Mouse (Mus musculus): ENCODE results near the gene Gm4070. TPM values are rescaled to one million over a fixed set of nuclear protein-coding genes. Genes with fewer than 3 reads are reported as not detected.
"Not testable (repeated sequence)": the region's sequence is repeated elsewhere in the genome, so short reads cannot be mapped to it uniquely, and the experiment has no call there.

The Gm4070 gene
- 10 to 100 TPM in 1 of 2 experiments, 1 to 10 TPM in 1; 6.9 to 13.8 TPM for total RNA-seq (2021)
- long read RNA-seq, experiment 1, partial matches to known transcripts: 0 of 2 reads
- long read RNA-seq, experiment 1, other reads (novel, unspliced or antisense): 1 of 2 reads
- long read RNA-seq, experiment 2: 0 reads

DNA sequence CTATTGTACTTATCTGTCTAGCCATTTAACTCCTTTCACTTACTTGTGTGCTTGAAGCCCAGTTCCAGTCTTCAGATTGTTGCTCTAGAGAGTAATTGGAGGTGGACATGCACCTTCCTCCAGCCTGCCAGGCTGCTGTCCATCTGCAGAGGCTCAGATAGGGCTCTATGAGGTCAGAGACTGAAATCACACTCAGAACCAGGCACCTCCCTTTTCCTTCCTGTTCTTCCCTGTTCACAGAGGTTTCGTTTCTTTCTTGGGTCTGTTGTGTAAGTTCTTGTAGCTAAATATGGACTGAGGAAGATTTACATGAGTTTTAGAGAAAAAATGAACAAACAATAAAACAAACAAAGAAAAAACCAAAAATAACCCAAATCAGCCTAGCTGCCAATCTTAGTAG lies at the start of gene Gm4070:
Gm4070 (minus strand) TSS at position 156 of the 400 bp plus-strand sequence.
- not testable (repeated sequence) for DNase-seq

DNA sequence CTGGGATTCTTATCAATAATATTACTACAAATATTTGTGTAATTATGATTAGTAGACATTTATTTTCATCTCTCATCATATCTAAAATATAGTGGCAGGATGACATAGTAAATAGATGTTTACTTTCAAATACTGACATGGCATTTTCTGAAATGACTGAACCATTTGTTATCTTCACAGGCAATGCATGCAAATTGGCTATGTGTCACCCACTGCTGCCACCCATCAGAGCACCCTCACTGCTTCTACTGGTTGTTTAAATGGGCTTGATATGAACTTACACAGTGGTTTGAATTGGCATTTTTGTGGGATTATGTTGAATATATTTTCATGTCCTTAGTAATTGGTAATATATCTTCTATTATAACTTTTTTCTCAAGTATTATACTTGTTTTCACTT lies 773 bp upstream of the Gm4070 start:
- DNase-seq: not testable (repeated sequence)

DNA sequence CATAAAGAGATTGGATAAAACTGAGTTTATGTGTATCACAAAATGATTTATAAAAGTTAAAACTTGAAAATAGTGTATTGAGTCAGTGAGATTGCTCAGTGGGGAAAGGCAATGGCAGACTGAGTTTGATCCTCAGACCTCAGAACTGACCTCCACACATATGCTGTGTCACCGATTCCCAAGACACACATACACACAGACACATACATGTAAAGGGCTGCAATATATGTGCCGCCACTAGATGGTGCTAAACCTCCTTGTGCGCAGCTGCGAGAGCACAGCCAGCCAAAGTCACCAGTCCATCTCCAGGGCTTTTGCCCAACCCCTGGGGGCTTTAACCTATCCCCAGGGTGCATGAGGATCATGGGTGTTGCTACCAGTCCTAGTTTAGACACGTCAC lies 1.4 kb downstream of the Gm4070 start:
- DNase-seq: not testable (repeated sequence)

DNA sequence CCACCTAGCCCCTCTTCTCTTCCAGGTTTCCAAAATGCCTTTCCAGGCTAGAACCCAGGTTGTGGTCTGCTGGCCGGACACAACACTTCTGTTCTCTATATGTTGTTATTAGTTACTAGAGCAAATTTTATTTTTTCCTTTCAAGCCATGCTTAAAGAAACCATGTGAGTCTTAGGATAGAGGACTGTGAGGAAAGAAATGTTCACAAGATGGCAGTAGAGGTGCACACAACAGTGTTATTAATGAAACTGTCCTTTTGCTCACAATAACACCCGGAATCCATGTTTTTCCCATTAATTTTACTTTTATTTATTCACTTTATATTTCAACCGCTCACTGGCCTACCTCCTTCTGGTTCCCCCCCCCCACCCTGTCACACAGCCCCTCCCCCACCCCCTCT lies 8.5 kb downstream of the Gm4070 start:
- DNase-seq: not testable (repeated sequence)

DNA sequence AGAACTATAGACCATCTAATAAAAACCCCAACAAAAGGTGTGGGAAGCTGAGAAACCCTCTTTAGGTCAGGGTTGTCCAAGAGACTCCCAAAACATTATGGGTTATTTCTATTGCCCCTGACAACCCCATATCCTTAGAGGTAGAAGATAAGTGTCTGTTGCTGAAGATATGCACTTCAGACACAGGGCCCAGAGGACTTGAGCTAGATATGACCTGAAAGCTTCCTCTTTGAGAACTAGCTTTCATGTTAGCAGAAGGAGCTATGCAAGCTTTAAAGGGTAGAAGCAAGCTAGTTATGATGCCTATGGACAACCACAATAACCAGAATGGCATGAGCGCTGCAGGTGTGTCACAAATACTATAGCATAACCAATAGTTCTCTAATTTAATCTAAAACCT lies 21.6 kb downstream of the Gm4070 start:
- not testable (repeated sequence) for DNase-seq

DNA sequence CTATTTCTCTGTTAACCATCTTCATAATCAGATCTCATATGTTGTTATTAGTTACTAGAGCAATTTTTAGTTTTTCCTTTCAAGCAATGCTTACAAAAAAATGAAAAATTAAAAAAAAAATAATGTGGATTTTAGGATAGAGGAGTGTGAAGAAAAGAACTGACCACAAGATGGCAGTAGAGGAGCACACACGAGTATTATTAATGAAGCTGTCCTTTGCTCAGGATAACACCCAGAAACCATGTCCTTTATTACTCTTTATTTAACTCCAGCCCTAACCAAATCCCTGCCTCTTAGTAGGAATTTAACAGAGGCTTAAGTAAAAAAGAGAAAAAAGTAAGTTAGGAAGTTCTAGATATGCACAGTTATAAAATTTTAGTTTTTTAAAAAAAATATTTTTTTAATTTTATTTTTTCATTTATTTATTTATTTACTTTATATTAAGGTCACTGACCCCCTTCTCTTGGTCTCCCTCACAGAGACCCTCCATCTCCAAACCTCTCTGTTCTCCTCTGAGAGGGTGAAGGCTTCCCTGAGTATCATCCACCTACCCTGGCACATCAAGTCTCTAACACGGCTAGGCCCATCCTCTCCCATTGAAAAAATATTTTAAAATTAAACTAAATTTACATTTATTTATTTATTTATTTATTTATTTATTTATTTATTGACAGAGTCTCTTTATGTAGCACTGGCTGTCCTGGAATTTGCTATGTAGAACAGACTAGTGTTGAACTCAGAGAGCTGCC lies 70.0 kb downstream of the Gm4070 start:
- DNase-seq: not testable (repeated sequence)

DNA sequence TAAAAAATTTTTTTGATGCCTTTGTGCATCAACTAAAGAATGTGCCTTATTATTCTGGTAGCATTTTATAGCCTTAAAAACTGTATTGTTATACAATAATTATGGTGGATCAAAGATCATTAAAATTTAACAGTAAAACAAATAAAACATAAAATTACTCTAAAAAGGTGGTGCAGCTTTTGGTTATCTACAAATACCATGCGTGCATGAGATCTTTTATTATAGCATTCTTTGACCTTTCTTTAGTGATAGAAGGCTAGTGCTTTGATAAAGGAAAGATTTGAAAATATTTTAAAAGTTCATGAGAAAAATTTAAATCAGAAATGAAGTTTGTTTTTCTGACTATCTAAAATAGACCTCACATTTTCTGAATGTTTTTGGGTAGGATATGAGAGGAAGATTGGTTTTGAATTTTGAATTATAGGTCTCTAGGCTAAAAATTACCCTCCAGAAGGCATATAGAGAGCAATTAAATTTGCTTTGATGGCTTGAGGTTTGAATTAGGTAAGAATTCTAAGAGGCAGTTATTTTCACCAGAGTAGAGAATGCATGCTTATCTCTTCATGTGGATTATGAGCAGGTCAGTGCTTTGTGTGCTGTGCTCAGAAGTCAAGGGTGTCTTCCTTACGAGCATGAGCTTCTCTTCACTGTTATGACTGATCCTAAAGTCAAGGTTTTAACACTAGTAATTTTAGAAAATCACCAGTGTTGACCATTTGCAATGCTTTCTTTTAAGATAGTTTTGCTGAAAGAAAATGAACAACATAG lies 73.9 kb downstream of the Gm4070 start:
- not testable (repeated sequence) for DNase-seq

DNA sequence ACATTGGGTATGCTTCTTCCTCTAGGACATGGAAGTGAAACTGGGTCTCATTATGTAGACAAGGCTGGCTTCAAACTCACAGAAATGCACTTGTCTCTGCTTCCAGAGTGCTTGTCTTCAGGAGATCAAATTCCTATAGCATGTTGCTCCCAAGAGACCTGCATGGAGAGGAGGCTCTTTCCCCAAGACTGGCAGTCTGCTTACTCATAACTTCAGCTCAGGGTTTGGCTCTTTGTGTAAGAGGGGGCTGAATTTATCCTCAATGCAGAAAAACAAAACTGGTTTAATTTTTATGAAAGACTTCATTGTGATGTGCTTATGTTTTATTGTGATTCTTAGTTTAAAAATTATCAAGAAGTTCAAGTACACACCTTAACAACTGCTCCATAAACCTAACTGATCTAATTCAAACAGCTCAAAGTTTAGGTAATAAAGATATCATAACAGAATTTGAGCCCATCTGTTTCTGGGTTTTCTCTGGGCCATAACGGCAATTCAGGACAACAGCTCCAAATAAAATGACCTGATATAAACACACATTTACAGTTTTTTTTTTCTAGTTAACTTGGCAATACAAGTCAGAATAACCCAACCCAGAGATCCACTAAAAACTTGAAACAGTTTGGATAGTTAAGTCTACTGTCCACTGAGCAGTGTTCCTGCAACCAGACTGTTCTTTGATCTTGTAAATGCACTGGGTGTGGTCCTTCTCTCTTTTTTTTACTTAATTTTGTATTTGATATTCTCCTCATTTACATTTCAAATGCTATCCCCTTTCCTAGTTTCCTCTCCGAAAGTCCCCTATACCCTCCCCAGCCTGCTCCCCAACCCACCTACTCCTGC lies 97.8 kb downstream of the Gm4070 start:
- DNase-seq: not testable (repeated sequence)

Other genes with a start within 250 kb of the Gm4070 start
- gene Ilk, start 217.4 kb downstream of the Gm4070 start, total RNA-seq (2021): 100 to 1,000 TPM; 145 to 159 TPM
- gene Rrp8, start 216.6 kb downstream of the Gm4070 start, total RNA-seq (2021): 10 to 100 TPM; 17.9 to 22.5 TPM
- gene Taf10, start 209.6 kb downstream of the Gm4070 start, total RNA-seq (2021): 100 to 1,000 TPM; 209 to 217 TPM
- gene Tpp1, start 201.7 kb downstream of the Gm4070 start, total RNA-seq (2021): 100 to 1,000 TPM in 1 of 2 experiments, 10 to 100 TPM in 1; 99.2 to 113 TPM
- 1 to 10 TPM; 7.5 to 8.0 TPM for gene Dchs1, start 166.3 kb downstream of the Gm4070 start, total RNA-seq (2021)
- 100 to 1,000 TPM; 202 to 215 TPM for gene Mrpl17, start 142.9 kb downstream of the Gm4070 start, total RNA-seq (2021)